Mouse (Mus musculus) MEL (cell line): ENCODE measurements around the gene Col4a3. TPM values are rescaled to one million over a fixed set of nuclear protein-coding genes. Genes with fewer than 3 reads are reported as not detected.

ENCODE experiments used
- DNase-seq: peaks from one replicate; pipeline ENCODE4 v3.0.0; 2011; ENCODE audit warnings: low read depth, low spot score
- H3K27ac ChIP-seq: 2 replicates; pipeline ENCODE4 v1.5.1; 2012; ENCODE audit warnings: low read depth, mild to moderate bottlenecking, control low read depth, low read length, moderate library complexity; ENCODE audit not compliant: control insufficient read depth
- H3K27me3 ChIP-seq, 2 experiments: fragments of 150-350 bp in 1 of 2; sonication (generic) in 1 of 2; 2 replicates each; pipeline ENCODE4 v1.6.1; 2012; ENCODE audit warnings: low read length in 2 of 2, mild to moderate bottlenecking in 2 of 2, improper control_type of control experiment in 1 of 2, moderate library complexity in 1 of 2; ENCODE audit not compliant: insufficient read depth in 2 of 2, control insufficient read depth in 1 of 2
- H3K36me3 ChIP-seq, 2 experiments: 2 replicates each; pipeline ENCODE4 v1.6.1; 2012 to 2014; ENCODE audit warnings: low read length in 2 of 2, improper control_type of control experiment in 1 of 2, inconsistent platforms in 1 of 2, mild to moderate bottlenecking in 1 of 2; ENCODE audit not compliant: insufficient read depth in 2 of 2, control insufficient read depth in 1 of 2
- H3K4me1 ChIP-seq, 2 experiments: fragments of 150-350 bp in 1 of 2; sonication (generic) in 1 of 2; 2 replicates each; pipeline ENCODE4 v1.6.1; 2012; ENCODE audit warnings: low read length in 2 of 2, improper control_type of control experiment in 1 of 2, mild to moderate bottlenecking in 1 of 2; ENCODE audit not compliant: insufficient read depth in 2 of 2, control insufficient read depth in 1 of 2
- H3K4me3 ChIP-seq, 2 experiments: fragments of 150-350 bp in 1 of 2; sonication (generic) in 1 of 2; 2 replicates each; pipeline ENCODE4 v1.5.1; 2012; ENCODE audit warnings: low read depth in 2 of 2, low read length in 2 of 2, mild to moderate bottlenecking in 2 of 2, moderate library complexity in 2 of 2, control low read depth in 1 of 2, improper control_type of control experiment in 1 of 2; ENCODE audit not compliant: control insufficient read depth in 1 of 2, insufficient read depth in 1 of 2
- H3K79me2 ChIP-seq: 2 replicates; pipeline ENCODE4 v1.6.1; 2012; ENCODE audit warnings: mild to moderate bottlenecking, low read length, moderate library complexity; ENCODE audit not compliant: control insufficient read depth, poor library complexity, insufficient read depth
- H3K9ac ChIP-seq: 2 replicates; pipeline ENCODE4 v1.6.1; 2012; ENCODE audit warnings: low read depth, mild to moderate bottlenecking, control low read depth, low read length, moderate library complexity; ENCODE audit not compliant: control insufficient read depth, poor library complexity, severe bottlenecking
- H3K9me3 ChIP-seq: fragments of 150-350 bp; sonication (generic); replicated peaks from 2 replicates; pipeline ENCODE4 v1.6.1; 2012; ENCODE audit warnings: mild to moderate bottlenecking, low read length, improper control_type of control experiment, moderate library complexity; ENCODE audit not compliant: insufficient read depth
- BHLHE40 ChIP-seq: IDR thresholded peaks from 2 replicates; pipeline ENCODE4 v1.6.1; 2012; ENCODE audit warnings: low read depth, mild to moderate bottlenecking, inconsistent platforms, low read length, improper control_type of control experiment, borderline replicate concordance
- CHD1 ChIP-seq: IDR thresholded peaks from 2 replicates; pipeline ENCODE4 v1.6.1; 2012; ENCODE audit warnings: low read depth, mild to moderate bottlenecking, inconsistent platforms, low read length, improper control_type of control experiment
- CHD2 ChIP-seq: IDR thresholded peaks from 2 replicates; pipeline ENCODE4 v1.6.1; 2011; ENCODE audit warnings: low read length, improper control_type of control experiment
- CTCF ChIP-seq, 3 experiments: IDR thresholded peaks in 2 of 3; conservative IDR thresholded peaks in 1 of 3; 2 replicates each; pipeline ENCODE4 v1.5.1; 2011 to 2012; ENCODE audit warnings: low read length in 3 of 3, low read depth in 2 of 3, mild to moderate bottlenecking in 2 of 3, improper control_type of control experiment in 1 of 3, inconsistent platforms in 1 of 3, mixed read lengths in 1 of 3, moderate library complexity in 1 of 3; ENCODE audit not compliant: control insufficient read depth in 1 of 3, insufficient read depth in 1 of 3, poor library complexity in 1 of 3, severe bottlenecking in 1 of 3
- E2F4 ChIP-seq: IDR thresholded peaks from 2 replicates; pipeline ENCODE4 v1.6.1; 2011; ENCODE audit warnings: low read depth, low read length, improper control_type of control experiment, borderline replicate concordance
- ELF1 ChIP-seq: IDR thresholded peaks from 2 replicates; pipeline ENCODE4 v1.6.1; 2014; ENCODE audit warnings: low read depth, mild to moderate bottlenecking, inconsistent platforms, low read length, improper control_type of control experiment, moderate library complexity
- EP300 ChIP-seq, 2 experiments: IDR thresholded peaks; 2 replicates each; pipeline ENCODE4 v1.6.1; 2011; ENCODE audit warnings: improper control_type of control experiment in 2 of 2, low read length in 2 of 2, low read depth in 1 of 2, mild to moderate bottlenecking in 1 of 2
- ETS1 ChIP-seq: IDR thresholded peaks from 2 replicates; pipeline ENCODE4 v1.6.1; 2012; ENCODE audit warnings: low read depth, mild to moderate bottlenecking, inconsistent platforms, low read length, improper control_type of control experiment, moderate library complexity
- GATA1 ChIP-seq: IDR thresholded peaks from 2 replicates; pipeline ENCODE4 v1.6.1; 2011; ENCODE audit warnings: low read depth, low read length, improper control_type of control experiment
- HCFC1 ChIP-seq: IDR thresholded peaks from 2 replicates; pipeline ENCODE4 v1.6.1; 2012; ENCODE audit warnings: low read depth, mild to moderate bottlenecking, inconsistent platforms, low read length, improper control_type of control experiment, moderate library complexity
- JUND ChIP-seq: IDR thresholded peaks from 2 replicates; pipeline ENCODE4 v1.6.1; 2011; ENCODE audit warnings: low read depth, mild to moderate bottlenecking, improper control_type of control experiment, low read length
- KAT2A ChIP-seq: conservative IDR thresholded peaks from 2 replicates; pipeline ENCODE4 v1.6.1; 2012; ENCODE audit warnings: low read depth, low read length, improper control_type of control experiment, inconsistent platforms
- MAFK ChIP-seq: IDR thresholded peaks from 2 replicates; pipeline ENCODE4 v1.6.1; 2011; ENCODE audit warnings: low read depth, mild to moderate bottlenecking, low read length, improper control_type of control experiment, borderline replicate concordance
- MAX ChIP-seq: IDR thresholded peaks from 2 replicates; pipeline ENCODE4 v1.6.1; 2011; ENCODE audit warnings: low read length, improper control_type of control experiment
- MAZ ChIP-seq: IDR thresholded peaks from 2 replicates; pipeline ENCODE4 v1.6.1; 2012; ENCODE audit warnings: low read depth, mild to moderate bottlenecking, inconsistent platforms, low read length, improper control_type of control experiment
- MEF2A ChIP-seq: IDR thresholded peaks from 2 replicates; pipeline ENCODE4 v1.6.1; 2014; ENCODE audit warnings: low read depth, mild to moderate bottlenecking, inconsistent platforms, low read length, improper control_type of control experiment; ENCODE audit not compliant: poor library complexity, insufficient replicate concordance, severe bottlenecking; ENCODE audit errors: extremely low read depth
- MXI1 ChIP-seq: IDR thresholded peaks from 2 replicates; pipeline ENCODE4 v1.6.1; 2011; ENCODE audit warnings: mild to moderate bottlenecking, low read depth, low read length, improper control_type of control experiment
- MYB ChIP-seq: IDR thresholded peaks from 2 replicates; pipeline ENCODE4 v1.6.1; 2011; ENCODE audit warnings: mild to moderate bottlenecking, low read depth, low read length, improper control_type of control experiment
- MYC ChIP-seq: IDR thresholded peaks from 2 replicates; pipeline ENCODE4 v1.6.1; 2011; ENCODE audit warnings: low read depth, mild to moderate bottlenecking, low read length, improper control_type of control experiment, moderate library complexity
- NELFE ChIP-seq: IDR thresholded peaks from 2 replicates; pipeline ENCODE4 v1.6.1; 2011; ENCODE audit warnings: low read depth, low read length, improper control_type of control experiment
- NRF1 ChIP-seq: IDR thresholded peaks from 2 replicates; pipeline ENCODE4 v1.6.1; 2014; ENCODE audit warnings: low read depth, mild to moderate bottlenecking, inconsistent platforms, low read length, improper control_type of control experiment, moderate library complexity; ENCODE audit not compliant: poor library complexity, insufficient read depth, severe bottlenecking
- POLR2A ChIP-seq, 2 experiments: IDR thresholded peaks; 2 replicates each; pipeline ENCODE4 v1.6.1; 2011 to 2012; ENCODE audit warnings: low read length in 2 of 2, mild to moderate bottlenecking in 2 of 2, control low read depth in 1 of 2, improper control_type of control experiment in 1 of 2, low read depth in 1 of 2, moderate library complexity in 1 of 2; ENCODE audit not compliant: control insufficient read depth in 1 of 2, insufficient read depth in 1 of 2, poor library complexity in 1 of 2
- POLR2AphosphoS2 ChIP-seq: IDR thresholded peaks from 2 replicates; pipeline ENCODE4 v1.6.1; 2011; ENCODE audit warnings: low read length, improper control_type of control experiment
- POLR2AphosphoS5 ChIP-seq: IDR thresholded peaks from 2 replicates; pipeline ENCODE4 v1.6.1; 2012; ENCODE audit warnings: low read depth, borderline replicate concordance, mild to moderate bottlenecking, inconsistent platforms, low read length, moderate library complexity, mixed read lengths
- RAD21 ChIP-seq: IDR thresholded peaks from 2 replicates; pipeline ENCODE4 v1.6.1; 2011; ENCODE audit warnings: mild to moderate bottlenecking, low read depth, low read length, improper control_type of control experiment
- RCOR1 ChIP-seq: IDR thresholded peaks from 2 replicates; pipeline ENCODE4 v1.6.1; 2012; ENCODE audit warnings: low read depth, mild to moderate bottlenecking, inconsistent platforms, low read length, improper control_type of control experiment
- SIN3A ChIP-seq: IDR thresholded peaks from 2 replicates; pipeline ENCODE4 v1.6.1; 2012; ENCODE audit warnings: low read length, improper control_type of control experiment, inconsistent platforms
- SMC3 ChIP-seq: IDR thresholded peaks from 2 replicates; pipeline ENCODE4 v1.6.1; 2011; ENCODE audit warnings: low read depth, low read length, improper control_type of control experiment
- TAL1 ChIP-seq: IDR thresholded peaks from 2 replicates; pipeline ENCODE4 v1.6.1; 2012; ENCODE audit warnings: mild to moderate bottlenecking, inconsistent platforms, low read length, moderate library complexity, mixed read lengths
- TBP ChIP-seq: IDR thresholded peaks from 2 replicates; pipeline ENCODE4 v1.8.0; 2011; ENCODE audit warnings: low read depth, low read length, improper control_type of control experiment
- TCF12 ChIP-seq: IDR thresholded peaks from 2 replicates; pipeline ENCODE4 v1.6.1; 2014; ENCODE audit warnings: low read depth, mild to moderate bottlenecking, inconsistent platforms, low read length, improper control_type of control experiment, moderate library complexity
- UBTF ChIP-seq: IDR thresholded peaks from 2 replicates; pipeline ENCODE4 v1.6.1; 2012; ENCODE audit warnings: low read depth, mild to moderate bottlenecking, inconsistent platforms, low read length, improper control_type of control experiment, moderate library complexity, borderline replicate concordance; ENCODE audit not compliant: insufficient read depth
- USF1 ChIP-seq: IDR thresholded peaks from 2 replicates; pipeline ENCODE4 v1.6.1; 2014; ENCODE audit warnings: low read depth, mild to moderate bottlenecking, inconsistent platforms, low read length, improper control_type of control experiment, moderate library complexity
- USF2 ChIP-seq, 2 experiments: IDR thresholded peaks; 2 replicates each; pipeline ENCODE4 v1.6.1; 2011 to 2012; ENCODE audit warnings: improper control_type of control experiment in 2 of 2, low read length in 2 of 2, borderline replicate concordance in 1 of 2, inconsistent platforms in 1 of 2, low read depth in 1 of 2, mild to moderate bottlenecking in 1 of 2; ENCODE audit not compliant: insufficient read depth in 1 of 2
- ZC3H11A ChIP-seq: IDR thresholded peaks from 2 replicates; pipeline ENCODE4 v1.6.1; 2012; ENCODE audit warnings: low read depth, mild to moderate bottlenecking, inconsistent platforms, low read length, improper control_type of control experiment
- ZKSCAN1 ChIP-seq: IDR thresholded peaks from 2 replicates; pipeline ENCODE4 v1.6.1; 2012; ENCODE audit warnings: low read depth, mild to moderate bottlenecking, inconsistent platforms, low read length, improper control_type of control experiment, moderate library complexity
- ZMIZ1 ChIP-seq: IDR thresholded peaks from 2 replicates; pipeline ENCODE4 v1.6.1; 2012; ENCODE audit warnings: low read depth, mild to moderate bottlenecking, inconsistent platforms, low read length, improper control_type of control experiment, moderate library complexity
- ZNF384 ChIP-seq: IDR thresholded peaks from 2 replicates; pipeline ENCODE4 v1.6.1; 2012; ENCODE audit warnings: low read depth, mild to moderate bottlenecking, inconsistent platforms, low read length, improper control_type of control experiment
- polyA plus RNA-seq, 2 experiments: library from polyadenylated mRNA; stranded (reverse) in 1 of 2; unstranded in 1 of 2; fragments of >175 nt in 1 of 2; fragments of >200 nt in 1 of 2; gene quantifications; 2 replicates each; pipeline versions ENCODE4 v1.2.1 to v1.2.4; 2012; ENCODE audit warnings: low replicate concordance in 2 of 2, low read depth in 1 of 2; ENCODE audit not compliant: insufficient read length in 2 of 2, insufficient read depth in 1 of 2, missing spikeins in 1 of 2
- total RNA-seq: library from RNA; depleted of rRNA; stranded (reverse); fragments of 300-350 nt; gene quantifications from 2 replicates; pipeline ENCODE4 v1.2.3, GENCODE M21; 2012

Col4a3 gene
- total and polyA plus RNA-seq, 3 experiments: 0.19 to 0.47 TPM; not detected in 1

DNA sequence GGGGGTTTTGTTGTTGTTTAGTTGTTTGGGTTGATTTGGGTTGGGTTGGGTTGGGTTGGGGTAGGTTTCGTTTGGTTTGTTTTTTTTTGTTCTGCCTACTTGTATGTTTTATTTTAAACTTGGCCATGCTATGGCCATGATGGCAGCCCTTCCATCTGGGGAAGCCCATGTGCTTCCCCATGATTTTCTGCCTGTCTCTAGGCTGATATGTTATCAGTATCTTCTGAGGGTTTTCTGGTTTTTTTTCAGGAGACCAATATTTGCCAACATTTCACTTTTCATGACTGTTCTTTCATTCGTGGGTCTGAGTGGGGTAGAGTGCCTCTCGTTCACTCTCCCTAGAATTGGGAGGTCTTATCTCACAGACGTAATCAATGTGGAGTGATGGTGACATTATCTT, 40.9 kb downstream of the Col4a3 start:
- Histone ChIP-seq H3K9ac (no peak overlapping the region), H3K36me3 (peaks cover 0 to 34% of the 10 kb centered on the region in 2 experiments; a peak in 2 of 4 replicates), H3K27ac (peak overlapping the region; percentile 15; the same call in 1 of the 2 replicates), H3K27me3 (no peaks in the 10 kb centered on the region), H3K4me1 (peaks cover 18 to 41% of the 10 kb centered on the region in 2 experiments), H3K9me3 (no peaks in the 10 kb centered on the region), H3K79me2 (no peaks in the 10 kb centered on the region), H3K4me3 (no peak overlapping the region)
- DNase-seq: peak; percentile 45
- TF ChIP-seq MYC (no peak), RCOR1 (peak; percentile 88), POLR2AphosphoS2 (no peak), EP300 (IDR thresholded peaks at IDR 0.05; ENCODE audit: low read depth in 1 of 2, low read length in 2 of 2) (peak; percentile 79 to 88), NRF1 (no peak), TCF12 (peak; percentile 95), ZNF384 (peak; percentile 91), ZMIZ1 (no peak), POLR2A (IDR thresholded peaks at IDR 0.05; ENCODE audit: control insufficient read depth in 1 of 2, insufficient read depth in 1 of 2, low read depth in 1 of 2, low read length in 2 of 2, poor library complexity in 1 of 2) (no peak), CTCF (IDR thresholded peaks at IDR 0.05 in 2 of 3, conservative IDR thresholded peaks at IDR 0.05 in 1 of 3; ENCODE audit: control insufficient read depth in 1 of 3, insufficient read depth in 1 of 3, low read depth in 2 of 3, low read length in 3 of 3, poor library complexity in 1 of 3, severe bottlenecking in 1 of 3) (no peak), E2F4 (no peak), JUND (no peak), KAT2A (no peak), RAD21 (no peak), UBTF (no peak), ZKSCAN1 (no peak), SMC3 (no peak), MXI1 (no peak; the same call in 1 of the 2 replicates), MAX (peak; percentile 51; the same call in 1 of the 2 replicates), TAL1 (peak; percentile 74), CHD1 (no peak), MYB (no peak), MAZ (no peak), ZC3H11A (no peak), TBP (no peak), NELFE (no peak), GATA1 (peak; percentile 93), MAFK (peak; percentile 26; the same call in 1 of the 2 replicates), USF2 (IDR thresholded peaks at IDR 0.05; ENCODE audit: borderline replicate concordance in 1 of 2, insufficient read depth in 1 of 2, low read depth in 1 of 2, low read length in 2 of 2) (no peak), CHD2 (no peak), HCFC1 (no peak), MEF2A (no peak), BHLHE40 (no peak), ELF1 (no peak), SIN3A (no peak), USF1 (no peak), POLR2AphosphoS5 (no peak), ETS1 (peak; percentile 85)
